Mouse (Mus musculus) kidney, embryonic 14.5 days (tissue): ENCODE data around the gene Slc25a21. TPM values are rescaled to one million over a fixed set of nuclear protein-coding genes. Genes with fewer than 3 reads are reported as not detected.
A peak's percentile ranks its signal among the peaks of the same experiment; 100 is the strongest.
"Not testable (repeated sequence)": the region's sequence is repeated elsewhere in the genome, so short reads cannot be mapped to it uniquely, and the experiment has no call there.

Experiments
- ATAC-seq: fragments of 200-750 bp; cut with Nextera tagmentation; 2 replicates; pipeline ENCODE4 v1.8.0; 2017; ENCODE audit warnings: moderate number of reproducible peaks, mild to moderate bottlenecking, moderate TSS enrichment, moderate library complexity; ENCODE audit not compliant: low FRiP score, low TSS enrichment
- H3K27ac ChIP-seq: fragments of 300-500 bp; sonication (generic); 2 replicates; pipeline ENCODE4 v1.5.1; 2014; ENCODE audit warnings: low read depth, mild to moderate bottlenecking, low read length, moderate library complexity, mixed read lengths
- H3K27me3 ChIP-seq: fragments of 300-500 bp; sonication (generic); 2 replicates; pipeline ENCODE4 v1.6.1; 2014; ENCODE audit warnings: mild to moderate bottlenecking, low read length; ENCODE audit not compliant: control insufficient read depth, insufficient read depth
- H3K36me3 ChIP-seq: fragments of 300-500 bp; sonication (generic); 2 replicates; pipeline ENCODE4 v1.6.1; 2014; ENCODE audit warnings: low read length, mixed read lengths; ENCODE audit not compliant: control insufficient read depth, insufficient read depth
- H3K4me1 ChIP-seq: fragments of 300-500 bp; sonication (generic); 2 replicates; pipeline ENCODE4 v1.6.1; 2014; ENCODE audit warnings: low read length, mixed read lengths; ENCODE audit not compliant: control insufficient read depth, insufficient read depth
- H3K4me2 ChIP-seq: fragments of 300-500 bp; sonication (generic); replicated peaks from 2 replicates; pipeline ENCODE4 v1.6.1; 2014; ENCODE audit warnings: low read depth, mild to moderate bottlenecking, low read length
- H3K4me3 ChIP-seq: fragments of 300-500 bp; sonication (generic); 2 replicates; pipeline ENCODE4 v1.5.1; 2014; ENCODE audit warnings: mild to moderate bottlenecking, low read length
- H3K9ac ChIP-seq: fragments of 300-500 bp; sonication (generic); 2 replicates; pipeline ENCODE4 v1.6.1; 2014; ENCODE audit warnings: low read depth, mild to moderate bottlenecking, low read length, moderate library complexity
- H3K9me3 ChIP-seq: fragments of 300-500 bp; sonication (generic); 2 replicates; pipeline ENCODE4 v1.6.1; 2016; ENCODE audit warnings: low read length; ENCODE audit not compliant: control insufficient read depth
- WGBS: fragments of 180-500 bp; shearing (Covaris S2); extraction: QIAGEN DNeasy Blood & Tissue Kit; methylation state at CpG from one replicate; pipeline ENCODE4 v1.1.7; 2014; 5-methylcytosine and 5-hydroxymethylcytosine counted together
- polyA plus RNA-seq: library from polyadenylated mRNA; unstranded; fragments of >200 nt; fragmentation: Nextera tagmentation; extraction: Ambion mirVana; gene quantifications from 2 replicates; pipeline ENCODE4 v1.2.1, GENCODE M21; 2014

Gene Slc25a21
- polyA plus RNA-seq, 1 experiment from 2014 or later: 2.8 TPM

DNA sequence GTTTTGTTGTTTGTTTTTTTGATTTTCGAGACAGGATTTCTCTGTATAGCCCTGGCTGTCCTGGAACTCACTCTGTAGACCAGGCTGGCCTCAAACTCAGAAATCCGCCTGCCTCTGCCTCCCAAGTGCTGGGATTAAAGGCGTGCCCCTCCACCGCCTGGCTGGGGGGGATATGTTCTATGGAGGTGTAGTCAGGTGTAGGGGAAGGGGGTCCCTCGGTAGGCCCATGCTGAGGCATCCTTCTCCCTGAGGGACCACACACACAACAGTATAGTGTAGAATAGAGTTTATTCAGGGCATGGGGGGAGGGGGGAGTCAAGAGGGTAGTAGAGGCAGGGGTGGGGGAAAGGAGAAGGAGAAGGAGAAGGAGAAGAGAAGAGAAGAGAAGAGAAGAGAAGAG, 15.2 kb upstream of the Slc25a21 start:
- not testable (repeated sequence) for H3K9ac ChIP-seq, H3K9me3 ChIP-seq, H3K4me1 ChIP-seq, H3K4me3 ChIP-seq, H3K27ac ChIP-seq, H3K4me2 ChIP-seq, H3K27me3 ChIP-seq, H3K36me3 ChIP-seq
- 85% methylated on average over 5 of the region's 5 CpGs for WGBS
- peak; percentile 68; the same call in 1 of the 2 replicates for ATAC-seq

- no peaks in the 10 kb centered on the region for H3K9me3 ChIP-seq
- no peaks in the 10 kb centered on the region for H3K4me1 ChIP-seq
- H3K27me3 ChIP-seq: no peaks in the 10 kb centered on the region
- 5% methylated on average over 30 of the region's 30 CpGs for WGBS
- H3K27ac ChIP-seq: no peak overlapping the region
- ATAC-seq: peak; percentile 81; the same call in 1 of the 2 replicates
- peak overlapping the region; percentile 81 for H3K4me2 ChIP-seq
- H3K36me3 ChIP-seq: no peaks in the 10 kb centered on the region
- peak overlapping the region; percentile 49 for H3K9ac ChIP-seq
- peak overlapping the region; percentile 54 for H3K4me3 ChIP-seq
Observed at GRCm38 (mm10) chr12:57211353-57212311, 14.4 kb upstream of the Slc25a21 start.

GRCm38 (mm10) chr12:57204276-57204851, 7.1 kb upstream of the Slc25a21 start:
- Histone ChIP-seq H3K9me3 (no peaks in the 10 kb centered on the region), H3K9ac (no peak overlapping the region), H3K4me2 (no peak overlapping the region), H3K27me3 (no peaks in the 10 kb centered on the region), H3K4me3 (no peak overlapping the region), H3K4me1 (no peaks in the 10 kb centered on the region), H3K36me3 (no peaks in the 10 kb centered on the region), H3K27ac (no peak overlapping the region)
- ATAC-seq: no peak
- 87% methylated on average over 4 of the region's 4 CpGs for WGBS

- WGBS: 89% methylated on average over 3 of the region's 3 CpGs
- H3K9ac ChIP-seq: no peak overlapping the region
- H3K9me3 ChIP-seq: no peaks in the 10 kb centered on the region
- H3K4me3 ChIP-seq: no peak overlapping the region
- H3K27ac ChIP-seq: no peak overlapping the region
- no peaks in the 10 kb centered on the region for H3K4me1 ChIP-seq
- no peak for ATAC-seq
- no peak overlapping the region for H3K4me2 ChIP-seq
- H3K36me3 ChIP-seq: no peaks in the 10 kb centered on the region
- no peaks in the 10 kb centered on the region; the same call in 1 of the 2 replicates for H3K27me3 ChIP-seq
Observed at GRCm38 (mm10) chr12:57201901-57202300, 4.6 kb upstream of the Slc25a21 start.

DNA sequence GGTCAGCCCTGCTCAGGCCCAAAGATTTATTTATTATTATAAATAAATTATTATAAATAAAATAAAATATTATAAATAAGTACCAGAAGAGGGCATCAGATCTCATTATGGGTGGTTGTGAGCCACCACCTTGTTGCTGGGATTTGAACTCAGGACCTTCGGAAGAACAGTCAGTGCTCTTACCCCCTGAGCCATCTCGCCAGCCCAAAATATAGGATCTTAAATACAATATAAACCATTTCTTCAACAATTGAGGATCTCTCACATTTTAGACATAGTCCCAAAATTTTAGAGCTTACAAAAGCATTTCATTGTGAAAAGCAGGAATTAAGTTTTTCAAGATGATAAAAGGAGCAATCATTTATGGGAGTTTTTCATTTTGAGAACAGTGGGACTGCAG, 2.2 kb upstream of the Slc25a21 start:
- 90% methylated on average over 2 of the region's 2 CpGs for WGBS

DNA sequence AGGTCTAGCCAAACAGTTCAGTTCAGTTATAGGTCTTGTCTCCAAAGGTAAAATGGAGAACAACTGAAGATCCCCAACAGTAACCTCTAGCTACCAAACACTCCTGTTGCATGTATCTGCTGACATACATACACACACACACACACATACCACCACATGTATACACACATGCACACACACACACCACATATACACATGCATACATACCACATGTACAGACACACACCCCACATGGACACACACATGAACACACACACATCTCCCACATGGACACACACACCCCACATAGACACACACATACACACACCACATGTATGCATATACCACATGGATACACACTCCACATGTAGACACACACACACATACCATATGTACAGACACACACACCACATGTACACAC, 997 bp upstream of the Slc25a21 start:
- H3K27ac ChIP-seq: no peak overlapping the region
- ATAC-seq: no peak
- no peaks in the 10 kb centered on the region for H3K36me3 ChIP-seq
- no peaks in the 10 kb centered on the region; the same call in 1 of the 2 replicates for H3K27me3 ChIP-seq
- no peak overlapping the region for H3K9ac ChIP-seq
- no peak overlapping the region for H3K4me2 ChIP-seq
- no peaks in the 10 kb centered on the region for H3K9me3 ChIP-seq
- no peak overlapping the region for H3K4me3 ChIP-seq
- H3K4me1 ChIP-seq: no peaks in the 10 kb centered on the region

More for the DNA sequence above, 2.2 kb upstream of the Slc25a21 start:
- no peaks in the 10 kb centered on the region; the same call in 1 of the 2 replicates for H3K27me3 ChIP-seq
- H3K4me2 ChIP-seq: no peak overlapping the region
- H3K4me3 ChIP-seq: no peak overlapping the region
- H3K36me3 ChIP-seq: no peaks in the 10 kb centered on the region
- H3K4me1 ChIP-seq: no peaks in the 10 kb centered on the region
- no peaks in the 10 kb centered on the region for H3K9me3 ChIP-seq
- H3K9ac ChIP-seq: no peak overlapping the region
- ATAC-seq: no peak
- H3K27ac ChIP-seq: no peak overlapping the region

GRCm38 (mm10) chr12:57196608-57197362, 487 bp downstream of the Slc25a21 start:
- Histone ChIP-seq H3K9me3 (no peaks in the 10 kb centered on the region), H3K9ac (peak overlapping the region; percentile 50; the same call in 1 of the 2 replicates), H3K27me3 (no peaks in the 10 kb centered on the region; the same call in 1 of the 2 replicates), H3K4me3 (peak overlapping the region; percentile 44), H3K4me2 (peak overlapping the region; percentile 73), H3K4me1 (no peaks in the 10 kb centered on the region), H3K27ac (no peak overlapping the region), H3K36me3 (no peaks in the 10 kb centered on the region)
- WGBS: under 1% methylated on average over 59 of the region's 59 CpGs
- peak; percentile 77 for ATAC-seq

DNA sequence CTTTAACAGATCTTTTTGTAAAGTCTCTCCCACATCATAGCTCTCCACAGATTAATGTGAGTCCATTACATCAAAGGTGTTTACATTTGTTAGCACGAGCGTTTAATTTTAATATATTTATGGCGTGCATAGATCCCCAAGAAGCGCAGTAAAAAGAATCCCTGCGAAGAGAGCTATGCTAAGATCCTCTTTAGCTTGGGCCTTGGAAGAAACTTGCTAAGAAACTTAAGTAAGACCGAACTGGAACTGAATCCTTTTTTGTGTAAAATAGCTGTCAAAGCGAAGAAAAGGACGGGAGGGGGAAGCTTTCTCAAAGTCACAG, 1.0 kb downstream of the Slc25a21 start:
- Histone ChIP-seq H3K27me3 (no peaks in the 10 kb centered on the region; the same call in 1 of the 2 replicates), H3K36me3 (no peaks in the 10 kb centered on the region), H3K27ac (no peak overlapping the region), H3K4me1 (no peaks in the 10 kb centered on the region), H3K4me3 (peak overlapping the region; percentile 44), H3K9ac (peak overlapping the region; percentile 50; the same call in 1 of the 2 replicates), H3K4me2 (peak overlapping the region; percentile 73), H3K9me3 (no peaks in the 10 kb centered on the region)
- 9% methylated on average over 8 of the region's 8 CpGs for WGBS
- ATAC-seq: no peak
